Comparison of ENCODE assay signal across 10 mouse cellular contexts in genomic region chr9:44921543-44921942, GRCm38 (mm10). TPM values are rescaled to one million over a fixed set of nuclear protein-coding genes. Genes with fewer than 3 reads are reported as not detected.
A peak's percentile ranks its signal among the peaks of the same experiment; 100 is the strongest.
DNase-seq lines count a peak whose midpoint lies in the region; ATAC-seq and TF ChIP-seq lines count a peak whose summit lies in the region.
"Had no signal": no experiment of that assay in that cellular context is flagged by ENCODE, and none has a peak within 500 bp of the region (broad histone marks: within the 10 kb centered on the region; RNA-seq: fewer than 3 reads in every experiment).

No protein-coding gene starts in this region.

- H3K4me2 ChIP-seq in kidney, embryonic 16.5 days (replicated peaks; ENCODE audit: low read depth, low read length) = peak overlapping the region; percentile 66
- H3K4me2 ChIP-seq in embryonic facial prominence, embryonic 12.5 days (replicated peaks) = peak overlapping the region; percentile 73
- peak overlapping the region; percentile 84 for H3K4me2 ChIP-seq in intestine, embryonic 14.5 days (ENCODE audit: low read length)
- H3K4me2 ChIP-seq in midbrain, postnatal 0 days (ENCODE audit: low read depth, low read length, poor library complexity, severe bottlenecking) = peak overlapping the region; percentile 55

- no peak for ATAC-seq in kidney, embryonic 16.5 days (ENCODE audit: low FRiP score, low TSS enrichment)
- no peak for ATAC-seq in embryonic facial prominence, embryonic 12.5 days (ENCODE audit: insufficient number of reproducible peaks, insufficient read depth, low FRiP score, low TSS enrichment)
- no peak for ATAC-seq in intestine, embryonic 14.5 days (replicated peaks; ENCODE audit: low FRiP score, low TSS enrichment, low read depth)
- ATAC-seq in midbrain, postnatal 0 days (ENCODE audit: low FRiP score) = no peak

- no peaks in the 10 kb centered on the region for H3K36me3 ChIP-seq in kidney, embryonic 16.5 days (ENCODE audit: insufficient read depth, low read length)
- no peaks in the 10 kb centered on the region for H3K36me3 ChIP-seq in embryonic facial prominence, embryonic 12.5 days
- 0 out of 2 replicates have a peak, but pooled peaks cover 5% of the 10 kb centered on the region for H3K36me3 ChIP-seq in intestine, embryonic 14.5 days (ENCODE audit: control insufficient read depth, insufficient read depth, low read length)
- H3K36me3 ChIP-seq in midbrain, postnatal 0 days (ENCODE audit: insufficient read depth, low read length) = no peaks in the 10 kb centered on the region; the same call in 1 of the 2 replicates

- H3K4me1 ChIP-seq in kidney, embryonic 16.5 days (ENCODE audit: insufficient read depth, low read length) = peaks cover 8% of the 10 kb centered on the region
- peaks cover 5% of the 10 kb centered on the region for H3K4me1 ChIP-seq in embryonic facial prominence, embryonic 12.5 days
- peaks cover 7% of the 10 kb centered on the region for H3K4me1 ChIP-seq in intestine, embryonic 14.5 days (replicated peaks; ENCODE audit: control insufficient read depth, insufficient read depth, low read length)
- H3K4me1 ChIP-seq in midbrain, postnatal 0 days (ENCODE audit: insufficient read depth, low read length) = no peaks in the 10 kb centered on the region

- TF ChIP-seq CTCF in midbrain, postnatal 0 days (IDR thresholded peaks at IDR 0.05) = peak; percentile 35; the same call in 1 of the 2 replicates

- no peaks in the 10 kb centered on the region for H3K9me3 ChIP-seq in kidney, embryonic 16.5 days (ENCODE audit: low read length)
- no peaks in the 10 kb centered on the region for H3K9me3 ChIP-seq in embryonic facial prominence, embryonic 12.5 days
- H3K9me3 ChIP-seq in intestine, embryonic 14.5 days (ENCODE audit: control insufficient read depth, low read length) = no peaks in the 10 kb centered on the region
- H3K9me3 ChIP-seq in midbrain, postnatal 0 days (ENCODE audit: low read length) = no peaks in the 10 kb centered on the region

- 76% methylated on average over 2 of the region's 2 CpGs for WGBS in kidney, embryonic 16.5 days
- WGBS in embryonic facial prominence, embryonic 12.5 days = 65% methylated on average over 2 of the region's 2 CpGs
- WGBS in intestine, embryonic 14.5 days = 79% methylated on average over 2 of the region's 2 CpGs
- 61% methylated on average over 2 of the region's 2 CpGs for WGBS in midbrain, postnatal 0 days

- no peaks in the 10 kb centered on the region for H3K27me3 ChIP-seq in kidney, embryonic 16.5 days (ENCODE audit: insufficient read depth, low read length)
- H3K27me3 ChIP-seq in embryonic facial prominence, embryonic 12.5 days = no peaks in the 10 kb centered on the region
- H3K27me3 ChIP-seq in intestine, embryonic 14.5 days (replicated peaks; ENCODE audit: control insufficient read depth, insufficient read depth, low read length) = no peaks in the 10 kb centered on the region
- H3K27me3 ChIP-seq in midbrain, postnatal 0 days (ENCODE audit: insufficient read depth, low read length) = no peaks in the 10 kb centered on the region

- peak overlapping the region; percentile 97; the same call in 1 of the 2 replicates for H3K27ac ChIP-seq in kidney, embryonic 16.5 days (ENCODE audit: low read length)
- peak overlapping the region; percentile 92 for H3K27ac ChIP-seq in embryonic facial prominence, embryonic 12.5 days
- H3K27ac ChIP-seq in intestine, embryonic 14.5 days (ENCODE audit: low read depth) = peak overlapping the region; percentile 72; the same call in 1 of the 2 replicates
- H3K27ac ChIP-seq in midbrain, postnatal 0 days (ENCODE audit: low read depth, low read length) = peak overlapping the region; percentile 90

- peak overlapping the region; percentile 95 for H3K4me3 ChIP-seq in kidney, embryonic 16.5 days (ENCODE audit: low read length)
- peak overlapping the region; percentile 93 for H3K4me3 ChIP-seq in embryonic facial prominence, embryonic 12.5 days
- peak overlapping the region; percentile 91 for H3K4me3 ChIP-seq in intestine, embryonic 14.5 days (ENCODE audit: low read depth, low read length)
- H3K4me3 ChIP-seq in midbrain, postnatal 0 days (ENCODE audit: low read depth, low read length) = peak overlapping the region; percentile 93

- no peak for DNase-seq in kidney, adult 11 months
- DNase-seq in intestine, embryonic 14.5 days (ENCODE audit: low spot score) = no peak
- no peak for DNase-seq in midbrain, postnatal 0 days (ENCODE audit: low spot score)
- no peak for DNase-seq in thymus, postnatal 4 days
- no peak for DNase-seq in yolk sac, embryonic 10.5 days (ENCODE audit: low spot score)
- no peak for DNase-seq in kidney, postnatal 36 days
- DNase-seq: thymus, adult 2 months had no signal

- H3K9ac ChIP-seq in kidney, embryonic 16.5 days (replicated peaks; ENCODE audit: low read length) = no peak overlapping the region; the same call in 1 of the 2 replicates
- H3K9ac ChIP-seq in embryonic facial prominence, embryonic 12.5 days = no peak overlapping the region
- H3K9ac ChIP-seq in intestine, embryonic 14.5 days (ENCODE audit: low read length) = no peak overlapping the region
- H3K9ac ChIP-seq in midbrain, postnatal 0 days (replicated peaks; ENCODE audit: low read length, poor library complexity, severe bottlenecking) = no peak overlapping the region

RNA-seq across cellular contexts. Expression of gene Atp5l, which starts 1.0 kb away (rescaled TPM):
- polyA plus RNA-seq in kidney, embryonic 16.5 days (2015; fragmentation: Nextera tagmentation; extraction: Ambion mirVana) = 677 and 753 TPM in 2 replicates
- 538 and 574 TPM in 2 replicates for polyA plus RNA-seq in embryonic facial prominence, embryonic 12.5 days (2016; fragmentation: Nextera tagmentation; extraction: Ambion mirVana)
- 722 and 905 TPM in 2 replicates for polyA plus RNA-seq in intestine, embryonic 14.5 days (2014; fragmentation: Nextera tagmentation; extraction: Ambion mirVana)
- 204 and 253 TPM in 2 replicates for total RNA-seq in midbrain, postnatal 0 days (2014; rRNA removed)
- polyA plus RNA-seq in midbrain, postnatal 0 days (2015; fragmentation: Nextera tagmentation; extraction: Ambion mirVana) = 870 and 874 TPM in 2 replicates

RNA-seq across cellular contexts. Expression of gene Kmt2a, which starts 40.4 kb away (rescaled TPM):
- 10.8 and 13.5 TPM in 2 replicates for polyA plus RNA-seq in kidney, embryonic 16.5 days (2015; fragmentation: Nextera tagmentation; extraction: Ambion mirVana)
- 23.5 and 24.4 TPM in 2 replicates for polyA plus RNA-seq in embryonic facial prominence, embryonic 12.5 days (2016; fragmentation: Nextera tagmentation; extraction: Ambion mirVana)
- polyA plus RNA-seq in intestine, embryonic 14.5 days (2014; fragmentation: Nextera tagmentation; extraction: Ambion mirVana) = 10.4 and 14.7 TPM in 2 replicates
- total RNA-seq in midbrain, postnatal 0 days (2014; rRNA removed) = 27.8 and 28.0 TPM in 2 replicates
- 14.0 and 20.0 TPM in 2 replicates for polyA plus RNA-seq in midbrain, postnatal 0 days (2015; fragmentation: Nextera tagmentation; extraction: Ambion mirVana)

RNA-seq across cellular contexts. Expression of gene Ube4a, which starts 43.9 kb away (rescaled TPM):
- 24.3 and 29.1 TPM in 2 replicates for polyA plus RNA-seq in kidney, embryonic 16.5 days (2015; fragmentation: Nextera tagmentation; extraction: Ambion mirVana)
- polyA plus RNA-seq in embryonic facial prominence, embryonic 12.5 days (2016; fragmentation: Nextera tagmentation; extraction: Ambion mirVana) = 25.7 and 26.3 TPM in 2 replicates
- polyA plus RNA-seq in intestine, embryonic 14.5 days (2014; fragmentation: Nextera tagmentation; extraction: Ambion mirVana) = 28.0 and 31.3 TPM in 2 replicates
- total RNA-seq in midbrain, postnatal 0 days (2014; rRNA removed) = 51.9 and 62.2 TPM in 2 replicates
- polyA plus RNA-seq in midbrain, postnatal 0 days (2015; fragmentation: Nextera tagmentation; extraction: Ambion mirVana) = 26.4 and 26.7 TPM in 2 replicates

RNA-seq across cellular contexts. Expression of gene Cd3g, which starts 58.7 kb away (rescaled TPM):
- polyA plus RNA-seq in kidney, embryonic 16.5 days (2015; fragmentation: Nextera tagmentation; extraction: Ambion mirVana) = not detected in 2 replicates
- polyA plus RNA-seq in embryonic facial prominence, embryonic 12.5 days (2016; fragmentation: Nextera tagmentation; extraction: Ambion mirVana) = not detected in 2 replicates
- polyA plus RNA-seq in intestine, embryonic 14.5 days (2014; fragmentation: Nextera tagmentation; extraction: Ambion mirVana) = 0.35 and 0.55 TPM in 2 replicates
- not detected in 2 replicates for total RNA-seq in midbrain, postnatal 0 days (2014; rRNA removed)
- not detected in 2 replicates for polyA plus RNA-seq in midbrain, postnatal 0 days (2015; fragmentation: Nextera tagmentation; extraction: Ambion mirVana)
- total RNA-seq: gastrocnemius, adult 18-20 months had no signal
